Mouse (Mus musculus) right cerebral cortex, postnatal 14 days (tissue): ENCODE measurements around the gene Crtac1.

Experiments used
- DNase-seq: peaks from one replicate; pipeline ENCODE4 v3.0.0; 2022

Gene Crtac1

DNA sequence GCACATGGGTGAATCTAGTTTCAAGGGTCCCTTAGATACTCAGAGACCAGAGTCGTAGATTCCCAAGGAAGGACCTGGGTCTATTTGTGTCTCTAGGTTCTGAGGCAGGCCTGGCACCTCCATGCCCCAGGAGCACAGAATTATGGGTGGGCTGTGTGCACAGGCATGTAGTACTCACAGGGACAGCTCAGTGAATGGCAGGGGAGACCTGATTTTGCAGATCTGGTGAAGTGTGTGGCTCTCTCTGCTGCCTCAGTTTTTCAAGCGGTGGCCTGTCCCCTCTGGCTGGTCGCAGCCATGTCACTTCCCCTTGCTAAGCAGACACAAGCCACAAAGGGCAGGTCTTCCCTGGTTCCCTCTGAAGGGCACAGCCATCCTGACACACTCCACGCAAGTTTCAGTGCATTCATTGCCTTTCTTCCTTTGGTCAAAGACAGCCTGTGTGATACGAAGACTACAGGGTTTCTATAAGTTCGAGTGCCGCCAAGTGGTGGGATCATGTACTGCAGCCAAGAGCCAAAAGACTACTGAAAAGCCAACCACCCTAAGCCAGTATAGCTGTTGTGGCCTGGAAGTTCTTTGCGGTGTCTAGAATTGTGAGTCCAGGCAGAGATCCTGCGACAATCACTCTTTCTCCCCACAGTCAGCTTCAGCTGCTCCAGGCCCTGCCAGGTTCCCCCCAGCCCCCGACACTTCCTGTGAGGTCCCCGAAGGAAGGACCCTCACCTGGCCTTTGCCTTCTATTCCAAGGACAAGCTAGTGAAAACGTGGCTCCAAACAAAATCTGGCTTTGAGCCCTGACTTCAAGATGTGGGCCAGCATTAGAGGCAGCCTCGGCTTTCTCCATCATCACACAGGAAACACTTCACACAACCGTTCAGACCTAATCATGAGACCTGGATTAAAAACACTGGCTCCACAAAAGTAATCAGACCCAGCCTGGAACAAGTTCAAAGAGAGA lies 159.3 kb downstream of the Crtac1 start:
- DNase-seq, result peak; percentile 91

DNA sequence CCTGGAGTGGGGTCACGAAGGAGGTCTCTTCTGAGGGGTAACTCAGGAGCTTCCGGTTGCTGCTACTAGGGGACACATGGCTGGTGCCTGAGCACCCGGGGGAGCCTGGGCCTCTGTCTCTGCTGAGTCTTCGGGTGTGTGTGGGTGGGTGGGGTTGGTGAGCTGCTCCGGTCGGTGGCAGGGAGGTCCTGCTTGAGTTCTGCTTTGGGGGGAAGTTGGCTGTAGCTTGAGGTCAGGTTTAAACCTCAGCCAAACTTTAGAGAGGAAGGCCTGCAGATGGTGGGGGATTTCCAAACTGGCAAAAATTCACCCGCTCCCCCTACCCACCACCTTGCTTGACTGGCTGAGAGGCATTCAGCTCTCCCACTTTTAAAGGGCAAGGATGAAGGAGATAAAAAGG lies 160.4 kb downstream of the Crtac1 start:
- no peak for DNase-seq

DNA sequence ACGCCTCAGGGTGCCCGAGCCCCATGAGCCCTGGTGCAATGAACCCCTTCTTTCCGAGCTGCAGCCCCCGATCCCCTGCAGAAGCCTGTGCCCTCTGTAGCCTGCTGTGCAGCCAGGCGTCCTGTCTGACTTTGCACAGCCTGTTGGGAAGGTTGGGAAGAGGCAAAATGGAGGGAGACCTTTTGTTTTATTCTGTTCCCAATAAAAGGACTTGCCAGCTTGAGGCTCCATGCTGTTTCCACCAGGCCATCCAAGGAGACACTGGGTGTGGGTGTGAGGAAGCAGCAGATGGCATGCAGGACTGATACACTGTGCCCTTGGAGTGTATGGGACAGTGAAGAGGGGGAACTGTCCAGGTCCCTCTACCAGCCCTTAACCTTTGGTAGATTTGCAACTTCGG lies 161.5 kb downstream of the Crtac1 start:
- DNase-seq, result no peak

DNA sequence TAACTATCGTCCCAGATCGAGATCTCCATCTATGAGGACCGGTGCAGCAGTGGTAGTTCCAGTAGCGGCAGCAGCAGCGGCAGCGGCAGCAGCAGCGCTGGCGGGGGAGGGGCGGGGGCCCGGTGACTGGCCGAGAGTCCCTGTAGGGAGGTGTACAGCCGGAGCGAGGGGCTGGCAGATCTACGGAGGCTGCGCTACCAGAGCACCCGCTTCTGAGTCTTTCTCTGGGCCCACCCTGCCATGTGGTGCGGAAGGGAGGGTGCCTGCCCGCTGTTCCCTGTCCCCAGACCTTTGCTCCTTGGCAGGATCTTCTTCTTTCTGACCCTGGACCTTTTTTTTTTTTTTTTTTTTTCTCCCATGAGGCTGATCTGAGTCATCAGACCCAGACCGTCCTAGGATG lies 163.2 kb downstream of the Crtac1 start:
- no peak for DNase-seq

DNA sequence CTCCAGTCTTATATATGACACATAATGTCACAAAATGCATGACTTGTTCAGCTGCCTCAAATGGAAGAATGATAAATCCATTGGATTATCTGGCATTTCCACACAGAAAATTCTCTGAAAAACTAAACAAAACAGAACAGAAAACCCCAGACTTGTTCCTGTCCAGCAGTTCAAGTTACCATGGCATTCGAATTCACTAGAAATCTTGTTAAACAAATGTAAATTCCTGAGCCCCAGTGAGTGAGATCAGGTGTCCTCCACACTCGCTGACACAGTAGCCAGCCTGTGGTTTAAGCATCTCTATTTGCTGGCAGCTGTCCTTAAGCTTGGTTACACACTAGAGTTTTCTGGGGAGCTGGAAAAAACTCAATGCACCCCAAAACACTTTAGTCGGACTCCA lies 168.1 kb downstream of the Crtac1 start:
- DNase-seq, result no peak

DNA sequence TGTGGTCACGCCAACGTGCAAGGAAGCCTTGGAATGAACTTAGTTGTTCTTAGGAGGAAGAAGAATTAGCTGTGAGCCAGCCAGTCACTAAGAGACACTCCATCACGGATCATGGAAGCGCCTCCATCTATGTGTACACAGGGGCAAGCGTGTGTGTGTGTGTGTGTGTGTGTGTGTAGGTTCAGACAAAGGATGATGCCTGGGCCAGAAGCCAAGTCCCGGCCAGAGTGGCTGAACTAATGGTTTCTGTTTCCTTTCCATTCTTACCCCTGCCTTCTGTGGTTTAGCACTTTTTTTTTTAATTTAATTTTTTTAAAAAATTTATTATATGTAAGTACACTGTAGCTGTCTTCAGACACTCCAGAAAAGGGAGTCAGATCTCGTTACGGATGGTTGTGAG lies 171.1 kb downstream of the Crtac1 start:
- no peak for DNase-seq

DNA sequence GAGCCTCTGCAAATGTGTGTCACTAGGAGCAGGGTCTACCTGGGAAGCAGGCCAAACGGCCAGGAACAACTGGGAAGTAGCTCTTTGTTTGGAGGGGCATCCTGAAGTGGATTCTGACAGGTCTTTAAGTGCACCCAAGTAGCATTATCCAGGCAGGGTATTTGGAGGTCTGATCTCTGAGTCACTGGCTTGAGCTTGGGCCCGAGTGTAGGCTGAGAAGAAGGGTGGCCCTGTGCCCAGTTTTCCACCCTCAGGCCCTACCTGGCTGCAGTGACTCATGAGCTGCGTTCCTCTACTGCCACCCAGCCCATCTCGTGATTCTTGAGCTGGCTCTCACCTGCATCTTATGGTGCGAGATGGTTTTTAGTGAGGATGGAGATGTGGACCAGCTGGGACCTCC lies 173.0 kb downstream of the Crtac1 start:
- no peak for DNase-seq

DNA sequence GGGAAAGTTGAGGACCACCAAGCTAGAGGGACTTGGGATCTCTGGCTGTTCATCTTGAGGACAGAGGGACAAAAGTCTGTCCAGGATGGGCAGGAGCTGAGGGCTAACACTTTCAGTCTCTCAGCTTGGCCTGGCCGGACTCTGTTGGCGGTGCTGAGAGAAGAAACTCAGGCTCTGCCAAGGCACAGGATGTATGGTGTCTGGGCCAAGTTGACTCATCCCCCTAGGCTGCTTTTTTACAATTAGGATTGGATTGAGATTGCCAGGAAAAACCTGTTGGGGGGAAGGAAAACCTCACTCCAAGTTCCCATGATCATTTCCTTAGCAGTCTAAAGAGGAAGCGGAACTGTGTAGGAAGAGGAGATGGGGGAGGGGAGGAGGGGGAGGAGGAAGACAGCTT lies 173.6 kb downstream of the Crtac1 start:
- no peak for DNase-seq

DNA sequence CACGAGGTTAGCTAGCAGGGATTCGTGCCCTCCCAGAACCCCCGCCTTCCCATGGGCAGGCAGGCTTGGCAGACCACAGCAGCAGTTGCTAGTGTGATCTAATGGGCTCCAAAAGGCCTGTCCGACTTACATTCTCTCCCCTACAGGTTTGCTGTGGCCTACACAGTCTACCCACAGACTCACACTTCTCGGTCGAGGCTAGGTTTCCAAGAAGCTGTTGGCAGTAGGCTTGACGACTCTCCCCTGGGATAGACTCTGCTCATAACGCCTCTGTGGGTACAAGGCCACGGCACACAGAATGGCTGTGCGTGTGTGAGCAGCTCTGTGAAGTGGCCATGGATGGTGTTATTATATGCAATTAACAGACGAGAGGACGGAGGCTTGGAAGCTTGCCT lies 174.3 kb downstream of the Crtac1 start:
- no peak for DNase-seq

DNA sequence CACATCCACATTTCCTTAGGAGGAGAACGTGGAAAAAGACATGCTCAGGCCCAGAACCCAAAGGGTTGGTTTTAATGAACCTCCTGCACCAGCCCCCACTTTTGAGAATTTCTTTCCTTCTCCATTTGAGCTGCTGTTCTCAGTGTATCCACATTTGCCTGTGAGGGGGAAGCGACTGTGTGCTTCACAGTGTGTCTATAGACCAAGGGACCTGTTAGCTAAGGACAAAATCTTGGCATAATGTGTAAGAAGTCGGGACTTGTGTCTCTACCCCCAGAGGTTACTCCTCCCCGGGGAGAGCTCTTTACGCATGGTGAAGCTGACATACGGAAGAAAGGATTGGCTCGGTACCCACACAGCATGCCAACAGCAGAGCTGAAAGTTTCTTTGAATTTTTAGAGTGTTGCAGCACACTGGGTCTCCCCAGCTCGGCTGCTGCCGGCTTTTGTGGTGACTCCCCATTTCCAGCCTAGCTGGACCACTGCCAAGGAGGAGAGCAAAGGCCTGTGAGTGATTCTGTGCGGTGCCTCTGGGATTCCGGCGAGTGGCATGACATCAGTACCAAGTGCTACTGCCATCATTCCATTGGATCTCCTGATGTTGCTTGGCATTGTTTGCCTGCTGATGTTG lies 174.9 kb downstream of the Crtac1 start:
- peak; percentile 56 for DNase-seq

DNA sequence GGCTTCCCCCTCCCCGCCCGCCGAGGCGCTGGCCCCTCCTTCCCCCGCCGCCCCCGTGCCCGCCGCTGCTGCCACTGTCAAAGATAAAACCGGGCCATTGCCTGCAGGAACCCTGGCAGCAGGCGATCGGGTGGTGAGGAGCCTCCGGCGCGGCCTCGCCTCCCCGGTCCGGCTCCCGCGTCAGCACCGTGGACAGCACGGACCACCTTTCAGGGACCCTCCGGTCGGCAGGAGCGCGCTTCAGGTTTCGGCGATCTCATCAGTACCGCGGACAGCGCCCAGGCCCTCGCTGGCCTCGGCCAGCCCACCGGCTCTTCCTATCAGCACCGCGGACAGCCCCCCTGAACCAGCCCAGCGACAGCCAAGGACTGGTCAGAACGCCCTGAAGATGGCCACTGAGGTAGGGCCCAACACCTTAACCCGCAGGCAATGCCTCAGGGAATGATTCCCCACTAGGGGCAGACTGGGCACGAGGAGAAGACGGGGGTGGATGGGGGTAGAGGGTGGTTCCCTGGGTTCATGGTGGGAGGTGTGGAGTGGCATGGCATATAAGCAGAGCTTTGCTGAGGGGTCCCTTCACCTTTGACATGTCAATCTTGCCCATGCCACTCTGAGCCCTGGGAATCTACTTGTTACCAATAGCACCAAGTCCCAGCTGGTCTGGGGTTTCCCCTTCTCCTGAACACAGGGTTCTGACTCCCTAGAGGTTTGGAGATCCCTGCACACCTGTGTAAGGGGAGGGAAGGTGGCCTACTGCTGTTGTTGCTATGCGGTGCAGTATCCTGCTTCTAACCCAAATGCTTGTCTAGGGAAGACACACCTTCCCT lies 175.6 kb downstream of the Crtac1 start:
- DNase-seq, result peak; percentile 58

DNA sequence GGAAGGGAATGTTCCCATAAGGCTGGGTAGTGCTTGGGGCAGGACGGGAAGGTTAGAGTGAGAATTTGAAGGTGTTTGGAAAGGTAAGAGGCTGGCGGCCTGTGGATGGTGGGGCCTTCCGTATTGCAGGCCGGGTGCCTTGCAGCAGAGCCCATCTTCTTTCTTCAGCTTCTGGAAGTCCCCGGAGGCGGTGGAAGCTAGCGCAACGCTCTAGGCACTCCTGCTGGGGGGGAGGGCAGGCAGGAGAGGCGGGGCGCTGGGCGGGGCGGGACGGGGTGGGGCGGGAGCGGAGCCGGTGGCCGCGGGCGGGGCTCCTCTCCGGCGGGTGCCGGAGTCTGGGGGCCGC lies 176.2 kb downstream of the Crtac1 start:
- peak; percentile 71 for DNase-seq

DNA sequence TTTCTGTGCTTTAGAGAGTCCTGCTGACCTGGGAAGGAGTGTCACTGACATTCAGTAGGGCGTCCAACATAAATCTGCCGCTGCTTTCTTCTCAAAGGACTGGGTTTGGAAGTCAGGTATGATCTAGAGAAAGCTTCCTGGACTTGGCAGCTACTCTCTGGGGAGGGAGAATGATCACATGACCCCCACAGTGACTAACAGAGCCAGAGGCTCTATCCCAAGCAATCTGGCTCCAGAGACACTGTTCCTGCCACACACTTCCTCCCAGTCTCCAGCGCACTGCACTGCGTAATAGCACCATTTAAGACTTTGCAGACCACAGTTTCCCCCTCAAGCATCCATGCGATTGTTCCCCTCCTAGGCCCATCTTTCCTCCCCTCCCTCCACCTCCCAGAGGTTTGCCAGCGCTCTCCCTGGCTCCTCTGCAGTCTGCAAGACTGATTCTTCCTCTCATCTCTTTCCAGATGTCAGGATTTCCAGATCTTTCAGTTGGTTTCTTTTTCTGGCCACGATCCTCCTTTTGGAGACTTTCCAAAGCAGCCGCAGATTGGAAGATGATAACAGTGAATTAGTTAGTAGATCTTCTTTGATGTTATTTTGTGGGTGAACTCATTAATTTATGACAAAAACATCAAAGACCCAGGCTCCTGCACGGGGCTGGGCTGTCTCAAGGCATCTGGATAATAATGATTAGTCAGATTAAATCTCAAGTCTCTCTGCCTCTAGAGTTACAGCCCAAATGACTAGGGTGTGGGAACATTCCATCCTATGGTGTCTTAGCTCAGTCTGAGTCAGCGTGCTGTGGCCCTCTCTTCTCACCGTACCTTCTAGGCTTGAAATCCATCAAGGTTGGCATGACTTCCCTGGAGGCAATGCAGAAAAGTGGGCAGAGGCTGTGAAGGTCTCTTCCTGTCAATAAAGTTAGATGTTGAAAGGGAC lies 181.3 kb downstream of the Crtac1 start:
- DNase-seq, result no peak

DNA sequence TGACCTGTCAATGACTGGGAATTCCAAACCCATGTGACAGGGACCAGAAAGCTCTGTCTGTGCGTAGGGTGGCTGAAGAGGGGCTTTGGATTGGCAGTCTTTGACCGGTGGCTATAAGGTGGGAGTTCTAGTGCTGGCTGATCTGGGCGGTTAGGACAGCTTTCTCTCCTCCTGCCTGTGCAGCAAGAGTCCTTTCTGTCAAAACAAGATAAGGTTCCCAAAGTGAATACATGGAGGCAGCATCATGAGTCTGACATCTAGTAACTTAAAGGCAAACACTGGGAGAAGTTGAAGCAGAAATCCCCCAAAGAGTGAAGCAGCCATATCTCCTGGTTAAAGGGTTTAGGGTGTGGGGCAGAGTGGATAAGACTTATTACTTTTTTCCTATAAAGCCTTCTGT lies 184.1 kb downstream of the Crtac1 start, which contains the start of gene Golga7b:
Gene Golga7b (plus strand): TSS at position 56 of the 400 bp plus-strand sequence.
- no peak for DNase-seq

DNA sequence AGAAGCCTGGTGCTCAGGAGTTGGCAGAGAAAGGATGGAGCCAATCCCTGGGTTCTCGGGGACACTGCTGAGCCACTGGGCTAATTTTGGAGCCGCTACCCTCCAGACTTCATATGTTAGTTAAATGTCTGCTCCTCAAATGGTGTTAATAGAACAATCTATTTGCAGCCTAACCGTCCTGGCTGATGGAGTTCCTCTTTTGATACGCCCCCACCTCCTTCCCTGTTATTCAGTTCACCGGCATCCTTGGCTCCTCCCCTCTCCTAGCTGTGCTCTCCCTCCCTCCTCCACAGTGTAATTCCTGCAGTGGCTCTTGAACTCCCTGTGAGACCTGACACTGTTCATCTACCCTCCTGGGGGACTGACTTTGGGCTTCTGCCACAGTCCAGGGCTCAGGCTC lies 185.0 kb downstream of the Crtac1 start:
- DNase-seq, result no peak

DNA sequence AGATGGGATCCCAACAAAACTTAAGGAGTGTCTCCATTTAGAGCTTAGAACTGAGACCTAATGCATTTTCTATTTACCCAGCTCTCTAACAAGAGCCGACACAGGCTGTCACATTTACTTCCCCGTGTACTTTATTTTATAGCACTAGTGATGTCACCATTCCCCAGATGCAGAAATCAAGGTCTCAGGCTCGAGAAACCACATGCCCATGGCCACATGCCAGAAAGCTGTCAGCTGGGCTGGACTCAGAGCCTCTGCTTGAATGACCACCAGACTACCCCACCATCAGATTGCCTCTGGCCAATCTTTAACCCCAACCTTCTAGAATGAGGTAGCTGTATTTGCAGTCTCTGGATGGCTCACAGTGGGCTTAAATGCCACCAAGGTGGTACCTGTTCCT lies 188.2 kb downstream of the Crtac1 start:
- DNase-seq, result no peak

DNA sequence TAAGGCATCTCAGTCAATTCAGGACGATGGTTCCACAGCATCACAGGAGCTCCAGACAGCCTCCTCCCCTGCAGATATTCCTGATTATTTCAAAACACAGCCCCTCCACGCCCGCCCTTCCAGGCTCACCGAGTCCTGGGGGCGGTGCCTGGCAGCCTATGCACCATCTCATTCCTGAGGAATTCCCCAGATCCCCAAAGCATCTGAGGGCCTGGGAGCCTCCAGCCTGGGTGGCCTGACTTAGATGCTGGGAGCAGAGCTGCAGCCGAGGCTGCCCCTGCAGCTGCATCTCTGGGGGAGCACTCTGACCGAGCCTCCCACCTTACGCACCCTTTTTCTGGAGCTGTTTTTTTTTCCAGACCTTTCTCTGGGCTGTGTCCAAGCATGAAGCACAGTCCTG lies 190.7 kb downstream of the Crtac1 start:
- no peak for DNase-seq

DNA sequence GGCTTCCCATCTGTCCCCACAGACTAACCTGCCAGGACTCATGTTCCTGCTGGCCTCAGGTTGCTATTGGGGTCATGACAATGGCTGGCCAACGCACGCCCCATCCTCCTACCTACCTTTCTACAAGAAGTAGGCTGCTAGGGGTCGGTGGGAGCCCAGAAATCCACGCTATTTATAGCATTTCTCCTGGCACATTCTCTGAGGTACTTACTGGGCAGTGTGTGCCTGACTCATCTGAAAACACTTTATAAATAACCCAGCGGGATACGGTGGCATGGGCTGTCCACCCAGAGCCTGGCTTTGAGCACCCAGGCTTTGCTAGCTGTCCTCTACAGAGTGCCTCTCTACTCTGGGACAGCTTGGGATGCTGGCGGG lies 193.3 kb downstream of the Crtac1 start:
- DNase-seq, result no peak

DNA sequence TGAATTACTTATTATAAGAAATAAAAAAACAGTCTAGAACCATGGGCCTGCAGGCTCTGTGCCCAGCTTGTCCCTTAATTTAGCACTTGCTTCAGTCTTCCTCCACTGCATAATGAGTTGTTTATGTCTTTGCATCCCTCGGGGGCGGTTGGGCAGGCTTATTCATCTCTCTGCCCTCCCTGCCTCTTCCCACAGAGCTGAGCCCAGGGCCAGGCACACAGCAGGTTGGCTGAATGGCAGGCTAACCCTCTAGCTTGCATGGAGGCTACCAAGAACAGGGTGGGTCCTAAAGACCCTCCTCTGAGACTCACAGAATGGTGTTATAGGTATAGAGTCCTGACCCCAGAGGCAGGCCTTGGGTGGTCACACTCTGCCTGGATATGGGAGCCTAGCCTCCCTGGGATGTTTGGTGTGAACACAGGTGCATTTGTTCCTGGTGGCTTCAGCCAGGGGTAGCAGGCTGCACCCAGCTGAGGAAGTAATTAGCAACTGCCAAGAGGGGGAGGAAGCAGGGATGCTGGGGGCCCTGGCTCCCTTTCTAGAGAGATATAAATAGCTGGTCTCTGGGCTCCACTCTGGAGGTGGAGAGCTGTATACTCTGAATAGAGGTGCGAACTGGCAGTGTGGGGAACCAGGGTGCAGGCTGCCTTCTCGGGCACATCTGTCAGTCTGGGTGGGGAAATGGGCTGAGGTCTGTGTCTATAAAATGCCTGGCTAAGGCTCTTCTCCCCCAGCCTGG lies 193.8 kb downstream of the Crtac1 start:
- peak; percentile 35 for DNase-seq
